Mouse (Mus musculus) olfactory bulb, adult 2 months (tissue): ENCODE measurements around the gene Serinc3. TPM values are rescaled to one million over a fixed set of nuclear protein-coding genes. Genes with fewer than 3 reads are reported as not detected.
"Not testable (repeated sequence)": the region's sequence is repeated elsewhere in the genome, so short reads cannot be mapped to it uniquely, and the experiment has no call there.

Experiments
- H3K27ac ChIP-seq: fragments of 200-500 bp; 2 replicates; pipeline ENCODE4 v1.5.1; 2012; ENCODE audit warnings: low read depth, low read length; ENCODE audit not compliant: insufficient read depth
- H3K4me1 ChIP-seq: fragments of 200-500 bp; 2 replicates; pipeline ENCODE4 v1.6.1; 2012; ENCODE audit warnings: low read length; ENCODE audit not compliant: control insufficient read depth, insufficient read depth
- H3K4me3 ChIP-seq: fragments of 200-500 bp; 2 replicates; pipeline ENCODE4 v1.5.1; 2012; ENCODE audit warnings: mild to moderate bottlenecking, low read depth, low read length, moderate library complexity; ENCODE audit not compliant: insufficient read depth
- CTCF ChIP-seq: fragments of 200-500 bp; IDR thresholded peaks from 2 replicates; pipeline ENCODE4 v1.5.1; 2012; ENCODE audit warnings: low read depth, mild to moderate bottlenecking, low read length, moderate library complexity; ENCODE audit not compliant: insufficient read depth
- POLR2A ChIP-seq: fragments of 200-500 bp; IDR thresholded peaks from 2 replicates; pipeline ENCODE4 v1.6.1; 2012; ENCODE audit warnings: mild to moderate bottlenecking, low read depth, low read length, moderate library complexity; ENCODE audit not compliant: insufficient read depth
- WGBS: fragments of 180-500 bp; shearing (Covaris S2); methylation state at CpG from one replicate; pipeline ENCODE4 v1.1.7; 2018; 5-methylcytosine and 5-hydroxymethylcytosine counted together
- polyA plus RNA-seq: library from polyadenylated mRNA; stranded (reverse); fragments of >200 nt; gene quantifications from 2 replicates; pipeline ENCODE4 v1.2.4, GENCODE M21; 2012; ENCODE audit warnings: low replicate concordance; ENCODE audit not compliant: missing spikeins, insufficient read depth, insufficient read length

Serinc3 gene
- polyA plus RNA-seq: 82.6 TPM in 1 of 2 replicates, not detected in the other

DNA sequence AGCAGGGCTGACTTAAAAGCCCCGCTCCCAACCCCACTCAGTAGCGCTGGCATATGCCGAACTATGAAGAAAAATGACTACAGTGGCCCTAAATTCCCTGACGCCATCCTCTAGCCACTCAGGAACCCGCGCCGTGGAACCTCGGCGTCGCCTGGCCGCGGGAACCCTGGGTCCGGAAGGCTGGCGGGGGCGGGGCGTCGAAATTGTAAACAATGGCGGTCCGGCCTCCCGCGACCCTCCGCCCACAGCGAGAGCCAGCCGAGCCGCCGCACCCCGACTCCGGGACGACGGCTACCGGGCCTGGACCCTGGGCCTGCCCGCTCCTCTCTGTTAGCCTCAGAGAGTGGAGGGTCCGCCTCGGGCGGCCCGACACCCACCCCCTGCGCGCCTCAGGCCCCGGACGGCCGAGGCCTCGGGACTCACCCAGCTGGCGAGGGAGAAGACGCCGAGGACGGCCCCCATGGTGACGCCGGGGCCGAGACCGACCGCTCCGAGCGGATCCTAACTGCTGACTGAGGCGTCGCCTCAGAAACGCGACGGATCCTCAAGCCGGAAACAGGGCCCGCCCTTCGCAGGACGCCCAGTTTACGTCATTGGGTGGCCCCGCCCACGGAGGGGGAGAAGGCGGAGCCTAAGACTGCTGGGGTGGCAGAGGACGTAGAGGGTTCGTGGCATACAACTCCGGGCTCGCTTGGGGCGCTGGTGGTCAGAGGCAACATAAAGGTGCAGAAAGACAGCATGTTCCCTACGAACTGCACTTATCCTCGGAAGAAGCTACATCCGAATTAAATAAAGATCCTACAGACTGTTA is at the start of gene Serinc3:
TSS of gene Serinc3 (minus strand) at position 557 of the 811 bp plus-strand sequence.
- Histone ChIP-seq H3K27ac (peak within 1 kb of the TSS; percentile 85), H3K4me3 (peak within 1 kb of the TSS; percentile 75), H3K4me1 (peaks cover 9% of the 10 kb centered on the region)
- TF ChIP-seq POLR2A (peak; percentile 98), CTCF (peak; percentile 38; the same call in 1 of the 2 replicates)
- WGBS: under 1% methylated on average over 74 of the region's 74 CpGs

DNA sequence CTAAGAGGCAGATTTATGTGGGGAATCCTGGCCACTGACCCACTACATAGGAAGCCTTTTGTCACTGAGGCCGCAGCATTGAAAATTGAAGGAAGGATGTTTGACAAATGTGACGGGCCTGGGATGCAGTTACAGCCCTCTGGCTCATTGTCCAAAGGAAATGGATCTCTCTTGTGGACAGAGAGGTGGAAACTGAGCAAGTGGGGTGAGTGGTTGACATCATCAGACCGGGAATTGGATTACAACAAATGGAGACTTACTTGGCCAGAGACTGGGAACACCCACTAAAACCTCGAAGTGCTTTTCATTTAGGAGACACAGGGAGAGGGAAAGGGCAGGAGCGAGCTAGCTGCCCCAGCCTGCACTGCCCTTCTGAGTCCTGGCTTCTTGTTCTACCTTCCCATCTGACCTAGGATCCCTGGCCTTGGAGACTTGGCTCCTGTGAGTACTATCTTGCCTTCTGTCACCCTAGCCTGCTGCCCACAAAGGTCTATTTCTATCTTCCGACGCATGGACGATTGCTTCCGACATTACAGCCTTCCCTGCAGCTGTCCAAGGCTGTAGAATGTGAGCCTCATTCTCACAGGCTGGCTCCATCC is 48.9 kb upstream of the Serinc3 start:
- peaks cover 36% of the 10 kb centered on the region for H3K4me1 ChIP-seq
- TF ChIP-seq POLR2A (no peak), CTCF (no peak)
- 46% methylated on average over 9 of the region's 9 CpGs for WGBS
- H3K4me3 ChIP-seq: no peak overlapping the region
- peak overlapping the region; percentile 47 for H3K27ac ChIP-seq

DNA sequence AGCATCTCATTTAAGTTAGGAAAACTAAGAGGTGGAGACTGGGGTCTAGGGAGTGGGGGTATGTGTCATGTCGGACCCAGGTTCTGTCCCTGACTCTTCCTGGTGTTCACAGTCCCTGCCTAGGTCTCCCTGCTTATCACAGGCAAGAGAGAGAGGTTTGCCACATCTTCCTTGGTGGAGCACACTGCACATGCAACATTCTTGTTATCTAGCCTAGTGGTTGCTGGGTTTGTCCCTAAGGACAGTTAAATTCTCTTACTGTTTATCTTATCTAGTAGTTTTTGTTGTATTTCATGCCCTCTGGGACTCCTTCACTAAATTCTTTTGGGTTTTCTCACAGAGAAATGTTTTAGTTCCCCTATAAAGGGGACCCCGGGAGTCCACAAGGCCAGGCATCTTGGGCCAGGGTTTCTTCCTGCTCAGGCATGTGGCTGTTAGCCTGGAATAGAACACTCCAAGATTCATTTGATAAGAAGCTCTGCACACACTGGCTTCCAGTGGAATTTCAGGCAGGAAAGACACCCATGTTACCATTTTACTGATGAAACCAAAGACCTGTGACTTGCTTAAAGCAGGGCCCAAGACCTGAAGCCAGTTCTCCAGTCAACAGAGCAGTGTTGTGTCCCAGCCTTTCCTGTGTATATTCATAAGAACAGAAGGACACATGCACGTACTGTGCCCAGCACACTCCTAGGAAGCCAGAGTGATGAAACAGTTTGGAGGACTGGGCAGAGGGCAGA is 48.1 kb upstream of the Serinc3 start:
- H3K4me1 ChIP-seq: peaks cover 35% of the 10 kb centered on the region
- peak overlapping the region; percentile 47 for H3K27ac ChIP-seq
- H3K4me3 ChIP-seq: no peak overlapping the region
- WGBS: 72% methylated on average over 3 of the region's 3 CpGs
- TF ChIP-seq POLR2A (no peak), CTCF (no peak)

DNA sequence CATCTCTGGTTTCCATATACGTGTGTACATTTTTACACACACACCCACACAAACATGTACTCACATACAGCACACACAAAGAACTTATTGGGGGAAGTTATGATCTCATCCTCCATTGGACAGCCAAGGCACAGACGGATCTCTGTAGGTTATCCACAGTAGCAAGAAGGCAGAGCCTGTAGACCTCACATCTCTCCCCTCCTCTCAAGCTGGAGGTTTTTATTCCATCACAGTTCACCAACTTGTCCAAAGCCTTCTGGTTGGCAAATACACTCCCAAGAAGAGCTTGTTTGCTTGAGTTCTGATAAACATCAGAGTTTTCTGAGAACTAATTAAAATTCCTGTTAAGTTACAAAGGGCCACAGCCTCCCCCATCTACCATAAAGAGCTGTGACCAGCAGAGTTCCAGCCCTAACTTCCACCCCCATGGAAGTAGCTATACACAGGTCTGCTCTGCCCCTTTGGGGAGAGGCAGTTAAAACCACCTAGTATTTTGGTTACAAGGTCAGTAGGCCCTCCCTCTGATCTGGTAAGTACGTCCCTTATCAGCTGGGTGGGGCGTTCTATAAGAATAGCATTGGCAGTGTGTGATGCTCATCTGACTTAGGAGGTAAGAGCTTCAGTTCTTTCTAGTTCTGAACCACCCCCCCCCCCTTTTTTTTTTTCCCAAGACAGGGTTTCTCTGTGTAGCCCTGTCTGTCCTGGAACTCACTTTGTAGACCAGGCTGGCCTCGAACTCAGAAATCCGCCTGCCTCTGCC is 47.1 kb upstream of the Serinc3 start:
- Histone ChIP-seq H3K4me3 (no peak overlapping the region), H3K4me1 (peaks cover 30% of the 10 kb centered on the region), H3K27ac (peak overlapping the region; percentile 48)
- WGBS: 85% methylated on average over 6 of the region's 6 CpGs
- no peak for TF ChIP-seq POLR2A
- TF ChIP-seq CTCF: no peak

DNA sequence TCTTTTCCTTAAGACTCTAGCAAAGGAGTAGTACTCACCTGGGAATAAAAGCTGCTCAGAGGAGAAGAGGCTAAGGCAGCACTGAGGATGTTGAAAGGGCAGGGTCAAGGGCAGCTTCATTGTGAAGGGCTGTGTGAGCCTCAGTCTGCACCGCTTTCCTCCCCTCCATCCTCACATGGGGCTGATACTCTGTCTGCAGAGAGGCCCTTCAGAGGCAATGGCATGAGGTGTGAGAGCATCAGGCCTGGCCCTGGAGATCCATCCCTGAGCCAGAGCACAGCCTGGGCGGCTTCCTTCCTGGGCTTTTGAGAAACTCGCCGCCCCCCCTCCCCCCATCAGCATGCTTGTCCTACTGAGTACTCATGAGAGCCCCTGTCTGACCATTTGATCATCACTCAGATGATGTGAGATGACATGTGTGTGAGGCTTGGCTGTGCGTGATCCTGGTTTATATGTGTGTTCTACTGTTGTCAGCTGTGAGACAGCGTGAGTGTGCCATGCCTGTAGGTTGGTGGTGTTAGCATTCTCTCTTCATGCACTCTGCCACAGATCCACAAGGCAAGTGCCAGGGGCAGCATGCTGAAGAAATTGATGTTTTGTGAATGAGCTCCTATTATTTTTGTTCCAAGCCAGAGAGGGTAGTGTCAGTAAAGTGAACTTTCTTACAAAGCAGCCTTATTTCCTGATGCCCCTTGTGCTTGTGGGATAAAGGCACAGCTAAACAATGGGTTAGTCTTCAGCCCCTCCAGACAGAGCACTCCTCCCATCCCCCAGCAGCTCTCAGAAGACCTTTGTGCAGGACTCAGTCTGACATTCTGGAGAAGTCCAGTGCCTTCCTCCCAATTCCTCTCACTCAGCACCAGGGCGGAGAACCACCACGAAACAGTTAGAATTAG is 45.7 kb upstream of the Serinc3 start:
- TF ChIP-seq POLR2A: no peak
- TF ChIP-seq CTCF: no peak
- Histone ChIP-seq H3K4me1 (peaks cover 35% of the 10 kb centered on the region), H3K4me3 (no peak overlapping the region), H3K27ac (peak overlapping the region; percentile 83)
- WGBS: 68% methylated on average over 8 of the region's 8 CpGs

DNA sequence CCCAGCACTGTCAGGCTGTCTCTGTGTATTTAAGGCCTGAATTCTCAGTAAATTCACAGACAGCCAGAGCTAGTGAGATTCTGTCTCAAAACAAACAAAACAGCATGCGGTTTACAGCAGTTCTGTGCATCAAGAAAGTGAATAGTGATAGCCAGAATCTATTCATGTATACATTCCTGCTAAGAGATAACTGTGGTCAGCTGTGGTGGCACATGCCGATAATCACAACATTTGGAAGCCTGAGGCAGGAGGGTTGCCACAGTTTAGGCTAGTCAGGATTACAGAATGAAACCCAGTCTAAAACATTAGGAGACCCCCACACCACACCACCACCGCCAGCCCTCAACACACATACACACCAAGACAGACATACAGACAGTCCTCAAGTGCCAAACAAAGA is 44.8 kb upstream of the Serinc3 start:
- TF ChIP-seq POLR2A (no peak), CTCF (no peak)
- Histone ChIP-seq H3K4me3 (no peak overlapping the region), H3K4me1 (peaks cover 38% of the 10 kb centered on the region), H3K27ac (peak overlapping the region; percentile 83)
- WGBS: 68% methylated on average over 3 of the region's 3 CpGs

DNA sequence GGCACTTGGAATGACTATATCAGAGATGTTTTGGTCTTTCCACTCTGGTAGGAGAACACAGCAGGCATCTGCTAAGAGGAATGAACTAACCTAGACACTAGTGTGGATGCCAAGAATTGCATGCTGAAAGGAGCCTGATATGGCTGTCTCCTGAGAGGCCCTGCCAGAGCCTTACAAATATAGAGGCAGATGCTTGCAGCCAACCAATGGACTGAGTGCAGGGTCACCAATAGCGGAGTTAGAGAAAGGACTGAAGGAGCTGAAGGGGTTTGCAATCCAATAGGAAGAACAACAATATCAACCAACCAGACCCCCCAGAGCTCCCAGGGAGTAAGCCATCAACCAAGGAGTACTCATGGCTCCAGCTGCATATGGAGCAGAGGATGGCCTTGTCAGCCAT is 43.4 kb upstream of the Serinc3 start:
- peaks cover 30% of the 10 kb centered on the region for H3K4me1 ChIP-seq
- H3K27ac ChIP-seq: peak overlapping the region; percentile 54
- WGBS: 96% methylated on average over 1 of the region's 1 CpGs
- not testable (repeated sequence) for H3K4me3 ChIP-seq

DNA sequence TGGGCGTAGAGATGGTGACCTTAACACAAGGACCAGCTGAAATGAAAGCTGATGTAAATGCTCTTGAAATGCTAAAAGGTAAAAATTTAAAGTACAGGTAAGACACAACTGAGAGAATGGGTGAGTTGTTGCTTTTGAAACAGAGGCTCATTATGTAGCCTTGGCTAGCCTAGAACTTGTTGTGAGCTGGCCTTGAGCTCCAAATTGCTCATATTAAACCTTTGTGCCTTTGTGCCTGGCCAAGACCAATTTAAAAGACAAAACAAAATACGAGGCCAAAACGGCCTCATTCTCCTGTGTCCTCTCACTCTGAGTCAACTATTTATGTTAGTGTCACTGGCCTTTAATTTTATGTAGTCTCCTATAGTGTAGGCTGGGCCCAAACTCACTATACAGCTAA is 42.0 kb upstream of the Serinc3 start:
- H3K4me3 ChIP-seq: no peak overlapping the region
- H3K4me1 ChIP-seq: peaks cover 26% of the 10 kb centered on the region
- 55% methylated on average over 3 of the region's 3 CpGs for WGBS
- H3K27ac ChIP-seq: peak overlapping the region; percentile 84
- TF ChIP-seq CTCF (no peak), POLR2A (no peak)
